Mouse (Mus musculus): ENCODE measurements around the gene Hmgcl. TPM values are rescaled to one million over a fixed set of nuclear protein-coding genes. Genes with fewer than 3 reads are reported as not detected.
A peak's percentile ranks its signal among the peaks of the same experiment; 100 is the strongest.

Gene Hmgcl
- total and polyA plus RNA-seq, 3 experiments: 71.9 to 80.4 (median 72.6) TPM

DNA sequence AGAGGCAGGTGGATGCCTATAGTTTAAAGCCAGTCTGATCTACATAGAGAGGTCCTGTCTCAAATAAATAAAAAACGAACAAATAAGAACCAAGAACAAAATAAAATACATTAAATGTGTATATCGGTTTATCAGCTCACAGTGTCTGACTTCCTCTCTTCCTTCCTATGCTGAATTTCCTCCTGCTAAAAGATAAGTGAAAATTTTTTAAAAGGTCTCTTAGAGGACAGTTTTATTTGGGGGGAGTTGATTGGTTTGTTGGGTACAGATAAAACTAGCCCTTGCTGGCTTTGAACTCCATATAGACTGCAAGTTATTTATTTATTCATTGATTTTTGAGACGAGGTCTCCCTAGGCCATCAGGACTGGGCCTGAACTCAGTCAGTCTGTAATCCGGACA is 32.8 kb upstream of the Hmgcl start:
- no peaks in the 10 kb centered on the region for H3K27me3 ChIP-seq (ENCODE audit: control insufficient read depth, insufficient read depth, low read length)
- H3K9ac ChIP-seq (ENCODE audit: low read depth, low read length): no peak overlapping the region
- peaks cover 5% of the 10 kb centered on the region for H3K4me1 ChIP-seq (ENCODE audit: control insufficient read depth, insufficient read depth, low read length)
- intact Hi-C loops (cut with DNase I): no loop called here
- no peak overlapping the region for H3K4me3 ChIP-seq
- DNase-seq: no peak
- H3K79me2 ChIP-seq (replicated peaks; ENCODE audit: control insufficient read depth, insufficient read depth, low read length): no peaks in the 10 kb centered on the region
- WGBS: 56% methylated on average over 4 of the region's 4 CpGs
- H3K27ac ChIP-seq: no peak overlapping the region
- TF ChIP-seq CTCF (IDR thresholded peaks at IDR 0.05) (no peak), EP300 (IDR thresholded peaks at IDR 0.05; ENCODE audit: insufficient read depth, low read depth, low read length) (no peak), POLR2A (IDR thresholded peaks at IDR 0.05; ENCODE audit: insufficient read depth, low read depth, low read length) (no peak)
- no peaks in the 10 kb centered on the region; the same call in 1 of the 2 replicates for H3K36me3 ChIP-seq (ENCODE audit: control insufficient read depth, insufficient read depth, low read length)

DNA sequence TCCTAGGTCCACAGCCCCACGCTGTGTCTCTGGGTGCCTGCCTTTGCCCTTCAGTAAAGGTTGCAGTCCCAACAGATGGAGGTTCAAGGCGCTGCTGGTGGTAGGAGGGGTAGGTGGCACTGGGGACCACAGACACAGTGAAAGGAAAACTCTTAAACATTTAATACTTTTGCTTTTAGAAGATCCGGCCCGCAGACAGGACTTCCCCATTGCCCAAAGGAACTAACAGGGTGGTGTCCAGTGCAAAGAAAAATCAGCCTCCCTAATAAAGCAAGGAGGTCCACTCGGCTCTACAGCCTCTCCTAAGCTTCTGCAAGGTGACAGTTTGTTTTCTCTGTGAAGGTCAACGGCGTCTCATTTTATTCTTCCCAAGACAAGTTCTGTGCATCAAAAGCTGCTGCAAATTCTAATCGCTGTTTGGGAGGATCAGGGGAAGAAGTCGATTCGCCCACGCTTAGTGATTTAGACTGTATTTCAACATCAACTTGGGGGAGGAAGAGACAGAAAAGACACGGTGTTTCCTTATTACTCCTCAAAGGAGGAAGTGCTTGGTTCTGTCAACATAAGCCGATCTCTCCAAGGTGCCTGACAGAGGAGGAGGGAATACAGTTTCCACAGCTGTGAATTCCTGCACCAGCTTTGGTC is 27.5 kb upstream of the Hmgcl start:
- Histone ChIP-seq H3K4me3 (no peak overlapping the region), H3K27me3 (ENCODE audit: control insufficient read depth, insufficient read depth, low read length) (no peaks in the 10 kb centered on the region), H3K79me2 (replicated peaks; ENCODE audit: control insufficient read depth, insufficient read depth, low read length) (no peaks in the 10 kb centered on the region), H3K36me3 (ENCODE audit: control insufficient read depth, insufficient read depth, low read length) (no peaks in the 10 kb centered on the region), H3K9ac (ENCODE audit: low read depth, low read length) (no peak overlapping the region), H3K27ac (no peak overlapping the region; the same call in 1 of the 2 replicates), H3K4me1 (ENCODE audit: control insufficient read depth, insufficient read depth, low read length) (peaks cover 3% of the 10 kb centered on the region)
- DNase-seq: peak in 1 of 2 experiments; percentile 40
- WGBS: 52% methylated on average over 13 of the region's 13 CpGs
- no peak for TF ChIP-seq EP300 (IDR thresholded peaks at IDR 0.05; ENCODE audit: insufficient read depth, low read depth, low read length)
- TF ChIP-seq CTCF (IDR thresholded peaks at IDR 0.05): no peak
- TF ChIP-seq POLR2A (IDR thresholded peaks at IDR 0.05; ENCODE audit: insufficient read depth, low read depth, low read length): no peak
- intact Hi-C loops (cut with DNase I): no loop called here

DNA sequence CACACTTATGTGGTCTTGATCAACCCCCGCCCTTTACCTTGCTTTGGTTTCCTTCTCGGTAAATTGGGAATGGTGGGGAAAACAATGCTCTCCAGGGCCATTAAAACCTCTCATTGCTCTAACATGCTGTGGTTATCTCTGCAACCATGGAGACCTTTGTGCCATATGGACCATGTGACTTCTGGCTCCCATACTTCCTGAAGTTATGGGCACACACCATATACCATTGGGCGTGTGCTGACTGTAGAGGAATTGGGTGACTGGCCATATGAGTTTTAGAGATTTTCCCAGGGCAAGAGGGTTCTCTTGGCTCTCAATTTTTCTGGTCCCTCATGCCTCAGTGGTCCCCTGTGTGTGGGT is 27.0 kb upstream of the Hmgcl start:
- no peaks in the 10 kb centered on the region for H3K27me3 ChIP-seq (ENCODE audit: control insufficient read depth, insufficient read depth, low read length)
- DNase-seq: no peak
- 66% methylated on average over 3 of the region's 3 CpGs for WGBS
- H3K27ac ChIP-seq: no peak overlapping the region
- H3K4me3 ChIP-seq: no peak overlapping the region
- no peak for TF ChIP-seq CTCF (IDR thresholded peaks at IDR 0.05)
- no peak for TF ChIP-seq EP300 (IDR thresholded peaks at IDR 0.05; ENCODE audit: insufficient read depth, low read depth, low read length)
- no peak for TF ChIP-seq POLR2A (IDR thresholded peaks at IDR 0.05; ENCODE audit: insufficient read depth, low read depth, low read length)
- H3K9ac ChIP-seq (ENCODE audit: low read depth, low read length): no peak overlapping the region
- intact Hi-C loops (cut with DNase I): no loop called here
- peaks cover 3% of the 10 kb centered on the region for H3K4me1 ChIP-seq (ENCODE audit: control insufficient read depth, insufficient read depth, low read length)
- H3K79me2 ChIP-seq (replicated peaks; ENCODE audit: control insufficient read depth, insufficient read depth, low read length): no peaks in the 10 kb centered on the region
- no peaks in the 10 kb centered on the region for H3K36me3 ChIP-seq (ENCODE audit: control insufficient read depth, insufficient read depth, low read length)

DNA sequence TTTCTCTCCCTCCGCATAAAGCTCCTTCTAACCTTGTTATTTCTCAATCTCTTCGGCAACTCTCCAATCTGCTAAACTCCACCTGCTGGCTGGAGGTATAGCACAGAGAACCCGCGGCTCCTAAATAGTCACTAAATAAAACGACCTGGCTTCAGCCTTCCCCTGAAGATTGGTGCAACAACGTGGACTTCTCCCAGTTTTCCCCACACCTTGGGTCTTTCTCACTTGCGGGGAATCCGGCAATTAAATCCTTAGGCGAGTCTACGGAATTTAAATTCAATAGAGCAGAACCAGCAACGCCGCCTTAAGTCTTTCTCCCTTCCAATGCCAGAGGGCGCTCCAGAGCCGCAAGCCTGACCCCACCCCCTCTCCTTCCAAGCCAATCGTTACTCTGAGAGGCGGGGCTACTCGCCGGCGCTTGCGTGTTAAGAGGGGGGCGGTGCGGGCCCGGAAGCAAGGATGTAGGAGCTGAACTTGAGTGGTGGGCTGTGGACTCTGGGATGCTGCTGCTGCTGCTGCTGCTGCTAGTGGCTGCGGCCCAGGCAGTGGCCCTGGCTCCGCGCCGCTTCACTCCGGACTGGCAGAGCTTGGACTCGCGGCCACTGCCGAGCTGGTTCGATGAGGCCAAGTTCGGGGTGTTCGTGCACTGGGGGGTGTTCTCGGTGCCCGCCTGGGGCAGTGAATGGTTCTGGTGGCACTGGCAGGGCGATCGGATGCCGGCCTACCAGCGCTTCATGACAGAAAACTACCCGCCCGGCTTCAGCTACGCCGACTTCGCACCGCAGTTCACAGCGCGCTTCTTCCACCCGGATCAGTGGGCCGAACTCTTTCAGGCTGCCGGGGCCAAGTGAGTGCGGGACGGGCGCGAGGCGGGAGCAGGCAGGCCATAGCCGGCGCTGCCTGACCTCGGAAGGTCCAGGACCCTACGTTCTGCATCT is 25.7 kb upstream of the Hmgcl start, which contains the start of gene Fuca1:
Gene Fuca1, plus strand, starts transcription at position 432 of the 938 bp plus-strand sequence.
- Histone ChIP-seq H3K27ac (peak within 1 kb of the TSS; percentile 83), H3K79me2 (replicated peaks; ENCODE audit: control insufficient read depth, insufficient read depth, low read length) (no peaks in the 10 kb centered on the region), H3K27me3 (ENCODE audit: control insufficient read depth, insufficient read depth, low read length) (no peaks in the 10 kb centered on the region), H3K36me3 (ENCODE audit: control insufficient read depth, insufficient read depth, low read length) (no peaks in the 10 kb centered on the region), H3K9ac (ENCODE audit: low read depth, low read length) (peak within 1 kb of the TSS; percentile 82), H3K4me3 (peak within 1 kb of the TSS; percentile 84), H3K4me1 (ENCODE audit: control insufficient read depth, insufficient read depth, low read length) (peaks cover 3% of the 10 kb centered on the region)
- TF ChIP-seq CTCF (IDR thresholded peaks at IDR 0.05) (peak; percentile 92), POLR2A (IDR thresholded peaks at IDR 0.05; ENCODE audit: insufficient read depth, low read depth, low read length) (peak; percentile 74), EP300 (IDR thresholded peaks at IDR 0.05; ENCODE audit: insufficient read depth, low read depth, low read length) (no peak)
- intact Hi-C loops (cut with DNase I): loop anchor here (1.0 to 5.0 kb wide), 4 partner anchors 26 to 118 kb away; partner anchors contain the start of genes Gale and Hmgcl
- peak; percentile 95 to 96 for DNase-seq
- under 1% methylated on average over 60 of the region's 60 CpGs for WGBS

DNA sequence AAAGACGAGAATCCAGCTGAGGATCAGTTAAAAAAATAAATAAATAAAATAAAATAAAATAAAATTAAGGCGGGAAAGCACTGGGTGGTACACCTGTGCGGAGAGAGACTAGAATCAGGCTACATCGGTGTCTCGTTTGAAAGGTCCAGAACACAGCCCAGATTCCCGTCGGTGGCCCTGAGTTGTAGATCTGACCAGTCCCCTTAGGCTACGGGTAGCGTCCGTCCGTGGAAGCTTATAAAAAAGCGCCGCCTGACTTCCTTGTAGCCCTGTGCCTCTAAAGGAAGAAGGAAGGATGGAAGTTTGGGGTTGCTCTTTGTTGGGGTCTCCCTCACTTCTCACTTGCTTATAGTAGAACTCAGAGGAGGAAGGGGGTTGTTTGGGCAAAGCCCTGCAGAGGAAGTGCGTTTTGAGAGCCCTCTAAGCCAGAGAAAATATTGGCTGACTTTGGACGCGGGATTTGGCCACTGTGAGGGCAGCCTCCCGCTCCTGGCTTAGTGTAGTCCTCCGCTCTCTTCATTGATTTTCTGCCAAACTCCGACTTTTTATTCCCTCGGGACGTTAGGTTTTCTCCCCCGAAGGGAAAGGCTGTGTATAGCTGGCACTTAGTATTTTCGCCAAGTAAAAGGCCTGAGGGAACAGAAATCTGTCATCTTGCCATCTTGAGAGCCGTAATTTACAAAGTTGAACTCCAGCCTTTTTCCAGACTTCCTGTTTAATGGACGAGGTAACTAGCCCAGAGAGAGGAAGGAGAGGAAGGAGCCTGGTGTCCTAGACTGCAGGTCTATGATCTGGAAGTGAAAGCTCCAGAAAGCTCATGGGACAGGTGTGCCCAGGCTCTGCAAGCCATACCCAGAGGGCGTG is 24.8 kb upstream of the Hmgcl start:
- WGBS: 7% methylated on average over 26 of the region's 26 CpGs
- Histone ChIP-seq H3K4me1 (ENCODE audit: control insufficient read depth, insufficient read depth, low read length) (peaks cover 3% of the 10 kb centered on the region), H3K4me3 (peak overlapping the region; percentile 84), H3K9ac (ENCODE audit: low read depth, low read length) (peak overlapping the region; percentile 82), H3K36me3 (ENCODE audit: control insufficient read depth, insufficient read depth, low read length) (no peaks in the 10 kb centered on the region), H3K79me2 (replicated peaks; ENCODE audit: control insufficient read depth, insufficient read depth, low read length) (no peaks in the 10 kb centered on the region), H3K27me3 (ENCODE audit: control insufficient read depth, insufficient read depth, low read length) (no peaks in the 10 kb centered on the region), H3K27ac (peak overlapping the region; percentile 83)
- DNase-seq: peak; percentile 52
- intact Hi-C loops (cut with DNase I): loop anchor here (2.0 to 5.0 kb wide), 3 partner anchors 25 to 119 kb away; partner anchors contain the start of genes Gale and Hmgcl
- TF ChIP-seq CTCF (IDR thresholded peaks at IDR 0.05) (no peak), EP300 (IDR thresholded peaks at IDR 0.05; ENCODE audit: insufficient read depth, low read depth, low read length) (no peak), POLR2A (IDR thresholded peaks at IDR 0.05; ENCODE audit: insufficient read depth, low read depth, low read length) (no peak)

Measured in heart, adult 2 months (tissue).